ENCODE assay signal across 29 mouse cellular contexts in the genomic region with DNA sequence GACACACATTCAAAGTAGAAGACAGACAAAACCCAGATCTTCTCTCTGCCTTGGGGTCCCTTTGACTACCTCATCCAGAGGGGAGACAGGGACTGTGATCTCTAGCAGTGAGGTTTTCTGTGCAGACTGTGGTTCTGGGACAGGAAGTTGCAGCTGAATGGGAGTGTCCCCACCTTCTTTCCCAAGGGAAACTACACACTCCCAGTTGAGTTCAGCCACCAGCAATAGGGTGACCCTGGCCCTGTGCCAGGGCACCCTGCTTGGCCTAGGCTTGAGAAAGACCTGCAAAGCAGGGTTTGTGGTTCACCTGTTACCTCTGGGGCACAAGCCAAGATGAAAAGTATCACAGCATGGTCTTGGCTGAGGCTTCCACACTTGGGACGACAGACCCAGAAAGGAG.
DNase-seq lines count a peak whose midpoint lies in the region; ATAC-seq and TF ChIP-seq lines count a peak whose summit lies in the region.
"Had no signal": no experiment of that assay in that cellular context is flagged by ENCODE, and none has a peak within 500 bp of the region (broad histone marks: within the 10 kb centered on the region; RNA-seq: fewer than 3 reads in every experiment).

No protein-coding gene starts in this region.

- no peak for TF ChIP-seq EP300 in CH12.LX (IDR thresholded peaks at IDR 0.05; ENCODE audit: low read length)

- H3K4me2 ChIP-seq in CH12.LX (ENCODE audit: insufficient read depth, low read depth, poor library complexity, severe bottlenecking): no peak overlapping the region
- no peak overlapping the region for H3K4me2 ChIP-seq in intestine, embryonic 16.5 days (ENCODE audit: low read depth, low read length)
- H3K4me2 ChIP-seq: embryonic facial prominence, embryonic 12.5 days; heart, embryonic 12.5 days; hindbrain, embryonic 14.5 days; liver, embryonic 13.5 days; lung, embryonic 14.5 days; midbrain, embryonic 12.5 days; neural tube, embryonic 15.5 days had no signal

- 97% methylated on average over 1 of the region's 1 CpGs for WGBS in intestine, embryonic 16.5 days

- DNase-seq in heart, adult 11 months: peak; percentile 94
- DNase-seq in heart, postnatal 25 days (ENCODE audit: low spot score): no peak
- DNase-seq in lung, postnatal 36 days: peak; percentile 53
- DNase-seq in lung, postnatal 25 days (ENCODE audit: low spot score): no peak
- DNase-seq in CH12.LX (ENCODE audit: extremely low read depth): no peak
- no peak for DNase-seq in frontal cortex, postnatal 36 days (ENCODE audit: low spot score in 2 of 2)
- no peak for DNase-seq in frontal cortex, postnatal 10 days (ENCODE audit: low spot score in 2 of 2)
- DNase-seq: adrenal gland, postnatal 10 days; cerebellum, adult 11-12 months; cerebellum, adult 9-11 months; embryo, embryonic 11 days; gastrocnemius, postnatal 10 days; kidney, adult 9 months; kidney, postnatal 10 days; liver, embryonic 13.5 days; lung, embryonic 14.5 days; lung, postnatal 14 days; retina, postnatal 1 day; right cerebral cortex, postnatal 14 days had no signal

- no peaks in the 10 kb centered on the region for H3K79me2 ChIP-seq in CH12.LX (replicated peaks; ENCODE audit: control insufficient read depth, extremely low read depth, insufficient read depth, poor library complexity, severe bottlenecking)

- peaks cover 0 to 3% of the 10 kb centered on the region in 2 experiments for H3K36me3 ChIP-seq in CH12.LX (replicated peaks in 1 of 2; ENCODE audit: control insufficient read depth in 1 of 2, insufficient read depth in 1 of 2, low read length in 1 of 2)
- H3K36me3 ChIP-seq in intestine, embryonic 16.5 days (ENCODE audit: control insufficient read depth, insufficient read depth, low read length): no peaks in the 10 kb centered on the region
- H3K36me3 ChIP-seq: embryonic facial prominence, embryonic 12.5 days; heart, embryonic 12.5 days; liver, embryonic 13.5 days; midbrain, embryonic 12.5 days; neural tube, embryonic 15.5 days had no signal

- H3K4me3 ChIP-seq in CH12.LX (replicated peaks in 1 of 3; ENCODE audit: low read depth in 2 of 3, low read length in 2 of 3, poor library complexity in 1 of 3): no peak overlapping the region
- no peak overlapping the region for H3K4me3 ChIP-seq in intestine, embryonic 16.5 days (ENCODE audit: low read length)
- H3K4me3 ChIP-seq: embryonic facial prominence, embryonic 12.5 days; heart, embryonic 12.5 days; left cerebral cortex, adult 2 months; liver, embryonic 13.5 days; megakaryocyte, embryonic 14.5 days; midbrain, embryonic 12.5 days; neural tube, embryonic 15.5 days had no signal

- H3K4me1 ChIP-seq in CH12.LX (ENCODE audit: control insufficient read depth in 1 of 2, insufficient read depth in 2 of 2): peaks cover 6 to 55% of the 10 kb centered on the region in 2 experiments; a peak in 3 of 4 replicates
- peaks cover 2% of the 10 kb centered on the region; the same call in 1 of the 2 replicates for H3K4me1 ChIP-seq in intestine, embryonic 16.5 days (ENCODE audit: control insufficient read depth, insufficient read depth, low read length)
- H3K4me1 ChIP-seq: liver, embryonic 13.5 days had no signal

- ATAC-seq in intestine, embryonic 16.5 days: peak; percentile 19; the same call in 1 of the 2 replicates
- ATAC-seq: forebrain, embryonic 14.5 days; Patski had no signal

- dilution Hi-C loops in CH12.LX (cut with MboI; ENCODE audit: extremely low pct_ligation_motif_present, extremely low pct_unique_long_range_greater_than_20kb, low sequenced_read_pairs): no loop called here

- H3K9ac ChIP-seq in CH12.LX (ENCODE audit: insufficient read depth, low read depth): no peak overlapping the region
- H3K9ac ChIP-seq in intestine, embryonic 16.5 days (ENCODE audit: low read depth, low read length): no peak overlapping the region
- H3K9ac ChIP-seq: embryonic facial prominence, embryonic 12.5 days; heart, embryonic 12.5 days; hindbrain, embryonic 14.5 days; liver, embryonic 13.5 days; lung, embryonic 14.5 days; midbrain, embryonic 12.5 days; neural tube, embryonic 15.5 days had no signal

- no peak overlapping the region for H3K27ac ChIP-seq in CH12.LX (ENCODE audit: insufficient read depth, low read depth)
- H3K27ac ChIP-seq in intestine, embryonic 16.5 days (ENCODE audit: low read length): no peak overlapping the region
- H3K27ac ChIP-seq: embryonic facial prominence, embryonic 12.5 days; hindbrain, embryonic 14.5 days; liver, embryonic 13.5 days; midbrain, embryonic 12.5 days; neural tube, embryonic 15.5 days had no signal

- TF ChIP-seq CTCF in CH12.LX (conservative IDR thresholded peaks at IDR 0.05 in 1 of 2, IDR thresholded peaks at IDR 0.05 in 1 of 2; ENCODE audit: low read depth in 2 of 2, low read length in 2 of 2): no peak

- H3K27me3 ChIP-seq in CH12.LX (replicated peaks): no peaks in the 10 kb centered on the region
- no peaks in the 10 kb centered on the region for H3K27me3 ChIP-seq in intestine, embryonic 16.5 days (replicated peaks; ENCODE audit: control insufficient read depth, insufficient read depth, low read length)
- H3K27me3 ChIP-seq: embryonic facial prominence, embryonic 12.5 days; heart, embryonic 12.5 days; liver, embryonic 13.5 days; midbrain, embryonic 12.5 days; neural tube, embryonic 15.5 days; Patski had no signal

- no peak for TF ChIP-seq POLR2A in CH12.LX (IDR thresholded peaks at IDR 0.05; ENCODE audit: low read depth, low read length)

- no peaks in the 10 kb centered on the region for H3K9me3 ChIP-seq in CH12.LX (replicated peaks; ENCODE audit: low read length)
- no peaks in the 10 kb centered on the region for H3K9me3 ChIP-seq in intestine, embryonic 16.5 days (ENCODE audit: control insufficient read depth, low read length)
- H3K9me3 ChIP-seq: embryonic facial prominence, embryonic 12.5 days; heart, embryonic 12.5 days; liver, embryonic 13.5 days; megakaryocyte, embryonic 14.5 days; midbrain, embryonic 12.5 days; neural tube, embryonic 15.5 days had no signal

- in situ Hi-C loops in CH12.LX (cut with MboI; ENCODE audit: low pct_ligation_motif_present, low pct_unique_long_range_greater_than_20kb, low sequenced_read_pairs): loop anchor here (10.0 kb wide), 1 partner anchor 250 kb away; no protein-coding TSS in a partner anchor

- intact Hi-C loops in heart, postnatal 25 days (cut with DNase I): loop anchor here (10.0 kb wide), 1 partner anchor 1670 kb away; a partner anchor contains a TSS

- no peak for TF ChIP-seq RAD21 in CH12.LX (IDR thresholded peaks at IDR 0.05; ENCODE audit: low read depth, low read length)

TF ChIP-seq in CH12.LX, 34 proteins besides CTCF, POLR2A, EP300 and RAD21:
- TF ChIP-seq MAX (IDR thresholded peaks at IDR 0.05; ENCODE audit: low read length) (0 out of 2 replicates have a peak, but pooled peaks have one; percentile 16), NELFE (IDR thresholded peaks at IDR 0.05; ENCODE audit: low read depth, low read length) (no peak), IRF4 (IDR thresholded peaks at IDR 0.05; ENCODE audit: low read depth, low read length) (peak; percentile 36; the same call in 1 of the 2 replicates)

Comparison
In these comparisons a context has a peak if more than half of its experiments do, and no peak if none do; other contexts are left out.
1. DNase-seq: peak in heart, adult 11 months (single experiment) and lung, postnatal 36 days (single experiment); none in heart, postnatal 25 days (single experiment), lung, postnatal 25 days (single experiment), CH12.LX (single experiment), frontal cortex, postnatal 36 days (0 of 2) and frontal cortex, postnatal 10 days (0 of 2).